Mouse (Mus musculus) MEL (cell line): ENCODE results near the gene Ncf1. TPM values are rescaled to one million over a fixed set of nuclear protein-coding genes. Genes with fewer than 3 reads are reported as not detected.

Experiments used
- DNase-seq: peaks from one replicate; pipeline ENCODE4 v3.0.0; 2011; ENCODE audit warnings: low read depth, low spot score
- H3K27ac ChIP-seq: 2 replicates; pipeline ENCODE4 v1.5.1; 2012; ENCODE audit warnings: low read depth, mild to moderate bottlenecking, control low read depth, low read length, moderate library complexity; ENCODE audit not compliant: control insufficient read depth
- H3K27me3 ChIP-seq, 2 experiments: fragments of 150-350 bp in 1 of 2; sonication (generic) in 1 of 2; 2 replicates each; pipeline ENCODE4 v1.6.1; 2012; ENCODE audit warnings: low read length in 2 of 2, mild to moderate bottlenecking in 2 of 2, improper control_type of control experiment in 1 of 2, moderate library complexity in 1 of 2; ENCODE audit not compliant: insufficient read depth in 2 of 2, control insufficient read depth in 1 of 2
- H3K36me3 ChIP-seq, 2 experiments: 2 replicates each; pipeline ENCODE4 v1.6.1; 2012 to 2014; ENCODE audit warnings: low read length in 2 of 2, improper control_type of control experiment in 1 of 2, inconsistent platforms in 1 of 2, mild to moderate bottlenecking in 1 of 2; ENCODE audit not compliant: insufficient read depth in 2 of 2, control insufficient read depth in 1 of 2
- H3K4me1 ChIP-seq, 2 experiments: fragments of 150-350 bp in 1 of 2; sonication (generic) in 1 of 2; 2 replicates each; pipeline ENCODE4 v1.6.1; 2012; ENCODE audit warnings: low read length in 2 of 2, improper control_type of control experiment in 1 of 2, mild to moderate bottlenecking in 1 of 2; ENCODE audit not compliant: insufficient read depth in 2 of 2, control insufficient read depth in 1 of 2
- H3K4me3 ChIP-seq, 2 experiments: fragments of 150-350 bp in 1 of 2; sonication (generic) in 1 of 2; 2 replicates each; pipeline ENCODE4 v1.5.1; 2012; ENCODE audit warnings: low read depth in 2 of 2, low read length in 2 of 2, mild to moderate bottlenecking in 2 of 2, moderate library complexity in 2 of 2, control low read depth in 1 of 2, improper control_type of control experiment in 1 of 2; ENCODE audit not compliant: control insufficient read depth in 1 of 2, insufficient read depth in 1 of 2
- H3K79me2 ChIP-seq: 2 replicates; pipeline ENCODE4 v1.6.1; 2012; ENCODE audit warnings: mild to moderate bottlenecking, low read length, moderate library complexity; ENCODE audit not compliant: control insufficient read depth, poor library complexity, insufficient read depth
- H3K9ac ChIP-seq: 2 replicates; pipeline ENCODE4 v1.6.1; 2012; ENCODE audit warnings: low read depth, mild to moderate bottlenecking, control low read depth, low read length, moderate library complexity; ENCODE audit not compliant: control insufficient read depth, poor library complexity, severe bottlenecking
- H3K9me3 ChIP-seq: fragments of 150-350 bp; sonication (generic); replicated peaks from 2 replicates; pipeline ENCODE4 v1.6.1; 2012; ENCODE audit warnings: mild to moderate bottlenecking, low read length, improper control_type of control experiment, moderate library complexity; ENCODE audit not compliant: insufficient read depth
- CHD1 ChIP-seq: IDR thresholded peaks from 2 replicates; pipeline ENCODE4 v1.6.1; 2012; ENCODE audit warnings: low read depth, mild to moderate bottlenecking, inconsistent platforms, low read length, improper control_type of control experiment
- CHD2 ChIP-seq: IDR thresholded peaks from 2 replicates; pipeline ENCODE4 v1.6.1; 2011; ENCODE audit warnings: low read length, improper control_type of control experiment
- CTCF ChIP-seq, 3 experiments: IDR thresholded peaks in 2 of 3; conservative IDR thresholded peaks in 1 of 3; 2 replicates each; pipeline ENCODE4 v1.5.1; 2011 to 2012; ENCODE audit warnings: low read length in 3 of 3, low read depth in 2 of 3, mild to moderate bottlenecking in 2 of 3, improper control_type of control experiment in 1 of 3, inconsistent platforms in 1 of 3, mixed read lengths in 1 of 3, moderate library complexity in 1 of 3; ENCODE audit not compliant: control insufficient read depth in 1 of 3, insufficient read depth in 1 of 3, poor library complexity in 1 of 3, severe bottlenecking in 1 of 3
- EP300 ChIP-seq, 2 experiments: IDR thresholded peaks; 2 replicates each; pipeline ENCODE4 v1.6.1; 2011; ENCODE audit warnings: improper control_type of control experiment in 2 of 2, low read length in 2 of 2, low read depth in 1 of 2, mild to moderate bottlenecking in 1 of 2
- GATA1 ChIP-seq: IDR thresholded peaks from 2 replicates; pipeline ENCODE4 v1.6.1; 2011; ENCODE audit warnings: low read depth, low read length, improper control_type of control experiment
- HCFC1 ChIP-seq: IDR thresholded peaks from 2 replicates; pipeline ENCODE4 v1.6.1; 2012; ENCODE audit warnings: low read depth, mild to moderate bottlenecking, inconsistent platforms, low read length, improper control_type of control experiment, moderate library complexity
- KAT2A ChIP-seq: conservative IDR thresholded peaks from 2 replicates; pipeline ENCODE4 v1.6.1; 2012; ENCODE audit warnings: low read depth, low read length, improper control_type of control experiment, inconsistent platforms
- MAX ChIP-seq: IDR thresholded peaks from 2 replicates; pipeline ENCODE4 v1.6.1; 2011; ENCODE audit warnings: low read length, improper control_type of control experiment
- MEF2A ChIP-seq: IDR thresholded peaks from 2 replicates; pipeline ENCODE4 v1.6.1; 2014; ENCODE audit warnings: low read depth, mild to moderate bottlenecking, inconsistent platforms, low read length, improper control_type of control experiment; ENCODE audit not compliant: poor library complexity, insufficient replicate concordance, severe bottlenecking; ENCODE audit errors: extremely low read depth
- MXI1 ChIP-seq: IDR thresholded peaks from 2 replicates; pipeline ENCODE4 v1.6.1; 2011; ENCODE audit warnings: mild to moderate bottlenecking, low read depth, low read length, improper control_type of control experiment
- MYB ChIP-seq: IDR thresholded peaks from 2 replicates; pipeline ENCODE4 v1.6.1; 2011; ENCODE audit warnings: mild to moderate bottlenecking, low read depth, low read length, improper control_type of control experiment
- MYC ChIP-seq: IDR thresholded peaks from 2 replicates; pipeline ENCODE4 v1.6.1; 2011; ENCODE audit warnings: low read depth, mild to moderate bottlenecking, low read length, improper control_type of control experiment, moderate library complexity
- NELFE ChIP-seq: IDR thresholded peaks from 2 replicates; pipeline ENCODE4 v1.6.1; 2011; ENCODE audit warnings: low read depth, low read length, improper control_type of control experiment
- POLR2A ChIP-seq, 2 experiments: IDR thresholded peaks; 2 replicates each; pipeline ENCODE4 v1.6.1; 2011 to 2012; ENCODE audit warnings: low read length in 2 of 2, mild to moderate bottlenecking in 2 of 2, control low read depth in 1 of 2, improper control_type of control experiment in 1 of 2, low read depth in 1 of 2, moderate library complexity in 1 of 2; ENCODE audit not compliant: control insufficient read depth in 1 of 2, insufficient read depth in 1 of 2, poor library complexity in 1 of 2
- RCOR1 ChIP-seq: IDR thresholded peaks from 2 replicates; pipeline ENCODE4 v1.6.1; 2012; ENCODE audit warnings: low read depth, mild to moderate bottlenecking, inconsistent platforms, low read length, improper control_type of control experiment
- TAL1 ChIP-seq: IDR thresholded peaks from 2 replicates; pipeline ENCODE4 v1.6.1; 2012; ENCODE audit warnings: mild to moderate bottlenecking, inconsistent platforms, low read length, moderate library complexity, mixed read lengths
- USF1 ChIP-seq: IDR thresholded peaks from 2 replicates; pipeline ENCODE4 v1.6.1; 2014; ENCODE audit warnings: low read depth, mild to moderate bottlenecking, inconsistent platforms, low read length, improper control_type of control experiment, moderate library complexity
- ZC3H11A ChIP-seq: IDR thresholded peaks from 2 replicates; pipeline ENCODE4 v1.6.1; 2012; ENCODE audit warnings: low read depth, mild to moderate bottlenecking, inconsistent platforms, low read length, improper control_type of control experiment
- ZNF384 ChIP-seq: IDR thresholded peaks from 2 replicates; pipeline ENCODE4 v1.6.1; 2012; ENCODE audit warnings: low read depth, mild to moderate bottlenecking, inconsistent platforms, low read length, improper control_type of control experiment
- polyA plus RNA-seq, 2 experiments: library from polyadenylated mRNA; stranded (reverse) in 1 of 2; unstranded in 1 of 2; fragments of >175 nt in 1 of 2; fragments of >200 nt in 1 of 2; gene quantifications; 2 replicates each; pipeline versions ENCODE4 v1.2.1 to v1.2.4; 2012; ENCODE audit warnings: low replicate concordance in 2 of 2, low read depth in 1 of 2; ENCODE audit not compliant: insufficient read length in 2 of 2, insufficient read depth in 1 of 2, missing spikeins in 1 of 2
- total RNA-seq: library from RNA; depleted of rRNA; stranded (reverse); fragments of 300-350 nt; gene quantifications from 2 replicates; pipeline ENCODE4 v1.2.3, GENCODE M21; 2012

Ncf1 gene
- total and polyA plus RNA-seq, 3 experiments = 0.58 to 3.3 TPM; not detected in 1

GRCm38 (mm10) chr5:134206721-134207120 is 22.7 kb downstream of the Ncf1 start:
- H3K36me3 ChIP-seq = no peaks in the 10 kb centered on the region
- H3K27ac ChIP-seq = no peak overlapping the region
- H3K9me3 ChIP-seq = no peaks in the 10 kb centered on the region
- H3K27me3 ChIP-seq = no peaks in the 10 kb centered on the region
- no peaks in the 10 kb centered on the region for H3K4me1 ChIP-seq
- no peaks in the 10 kb centered on the region for H3K79me2 ChIP-seq
- H3K9ac ChIP-seq = no peak overlapping the region
- TF ChIP-seq MEF2A = no peak
- TF ChIP-seq CHD2 = no peak
- TF ChIP-seq CTCF (IDR thresholded peaks at IDR 0.05 in 2 of 3, conservative IDR thresholded peaks at IDR 0.05 in 1 of 3; ENCODE audit: control insufficient read depth in 1 of 3, insufficient read depth in 1 of 3, low read depth in 2 of 3, low read length in 3 of 3, poor library complexity in 1 of 3, severe bottlenecking in 1 of 3) = no peak
- no peak for TF ChIP-seq EP300 (IDR thresholded peaks at IDR 0.05; ENCODE audit: low read depth in 1 of 2, low read length in 2 of 2)
- no peak for TF ChIP-seq GATA1
- DNase-seq = no peak
- H3K4me3 ChIP-seq = no peak overlapping the region

- Histone ChIP-seq H3K9ac (no peak overlapping the region), H3K79me2 (no peaks in the 10 kb centered on the region), H3K27ac (no peak overlapping the region), H3K9me3 (no peaks in the 10 kb centered on the region), H3K4me3 (no peak overlapping the region), H3K36me3 (no peaks in the 10 kb centered on the region), H3K27me3 (no peaks in the 10 kb centered on the region), H3K4me1 (no peaks in the 10 kb centered on the region)
- no peak for DNase-seq
- TF ChIP-seq KAT2A = no peak
- TF ChIP-seq MYB = no peak
- TF ChIP-seq EP300 (IDR thresholded peaks at IDR 0.05; ENCODE audit: low read depth in 1 of 2, low read length in 2 of 2) = no peak
- TF ChIP-seq TAL1 = no peak
- no peak for TF ChIP-seq MEF2A
- no peak for TF ChIP-seq NELFE
- TF ChIP-seq HCFC1 = no peak
- TF ChIP-seq USF1 = no peak
- TF ChIP-seq ZNF384 = no peak
- TF ChIP-seq CHD1 = no peak
- no peak for TF ChIP-seq POLR2A (IDR thresholded peaks at IDR 0.05; ENCODE audit: control insufficient read depth in 1 of 2, insufficient read depth in 1 of 2, low read depth in 1 of 2, low read length in 2 of 2, poor library complexity in 1 of 2)
- TF ChIP-seq RCOR1 = no peak
Measured at GRCm38 (mm10) chr5:134193664-134194063, 35.8 kb downstream of the Ncf1 start.

- no peak overlapping the region for H3K27ac ChIP-seq
- H3K4me1 ChIP-seq = peaks cover 0 to under 1% of the 10 kb centered on the region in 2 experiments; a peak in 1 of 4 replicates
- no peak for TF ChIP-seq MYC
- no peak for TF ChIP-seq ZNF384
- no peak for TF ChIP-seq ZC3H11A
- TF ChIP-seq MYB = no peak
- no peak for TF ChIP-seq MAX
- TF ChIP-seq MEF2A = no peak
- TF ChIP-seq KAT2A = no peak
- TF ChIP-seq EP300 (IDR thresholded peaks at IDR 0.05; ENCODE audit: low read depth in 1 of 2, low read length in 2 of 2) = no peak
- TF ChIP-seq MXI1 = no peak
- TF ChIP-seq, all 39 proteins: peak for 0
- no peak for DNase-seq
- no peaks in the 10 kb centered on the region for H3K27me3 ChIP-seq
- H3K4me3 ChIP-seq = no peak overlapping the region
- H3K79me2 ChIP-seq = peaks cover 6% of the 10 kb centered on the region
- no peaks in the 10 kb centered on the region for H3K9me3 ChIP-seq
- H3K36me3 ChIP-seq = peaks cover 0 to 2% of the 10 kb centered on the region in 2 experiments; a peak in 2 of 4 replicates
- no peak overlapping the region for H3K9ac ChIP-seq
Measured at GRCm38 (mm10) chr5:134188571-134188970, 40.9 kb downstream of the Ncf1 start.
